Mouse (Mus musculus): ENCODE data around the gene Cep295nl. TPM values are rescaled to one million over a fixed set of nuclear protein-coding genes. Genes with fewer than 3 reads are reported as not detected.
A peak's percentile ranks its signal among the peaks of the same experiment; 100 is the strongest.
"Not testable (repeated sequence)": the region's sequence is repeated elsewhere in the genome, so short reads cannot be mapped to it uniquely, and the experiment has no call there.

The Cep295nl gene
- total RNA-seq, 1 experiment from 2014 or later, result 1.1 TPM

- peak; percentile 54 for DNase-seq
Observed at GRCm38 (mm10) chr11:118318678-118319077, 23.6 kb downstream of the Cep295nl start.

- DNase-seq, result peak; percentile 23
Observed at GRCm38 (mm10) chr11:118317129-118317528, 25.2 kb downstream of the Cep295nl start.

- no peak for DNase-seq
Observed at GRCm38 (mm10) chr11:118316231-118316806, 26.0 kb downstream of the Cep295nl start.

- DNase-seq, result no peak
Observed at GRCm38 (mm10) chr11:118312132-118312723, 30.1 kb downstream of the Cep295nl start.

- not testable (repeated sequence) for DNase-seq
Observed at GRCm38 (mm10) chr11:118307962-118308361, 34.3 kb downstream of the Cep295nl start.

- not testable (repeated sequence) for DNase-seq
Observed at GRCm38 (mm10) chr11:118303959-118304358, 38.3 kb downstream of the Cep295nl start.

- DNase-seq, result no peak
Observed at GRCm38 (mm10) chr11:118298810-118299209, 43.5 kb downstream of the Cep295nl start.

GRCm38 (mm10) chr11:118297967-118298366 lies 44.3 kb downstream of the Cep295nl start:
- no peak for DNase-seq

- no peak for DNase-seq
Observed at GRCm38 (mm10) chr11:118295026-118295425, 47.3 kb downstream of the Cep295nl start.

GRCm38 (mm10) chr11:118292671-118293070 lies 49.6 kb downstream of the Cep295nl start:
- no peak for DNase-seq

GRCm38 (mm10) chr11:118289999-118290889 lies 52.1 kb downstream of the Cep295nl start, which contains the start of gene Usp36:
TSS of gene Usp36 (minus strand) at chr11:118290244.
- peak; percentile 100 for DNase-seq

GRCm38 (mm10) chr11:118289562-118289961 lies 52.7 kb downstream of the Cep295nl start:
- no peak for DNase-seq

- no peak for DNase-seq
Observed at GRCm38 (mm10) chr11:118289037-118289511, 53.2 kb downstream of the Cep295nl start.

- DNase-seq, result no peak
Observed at GRCm38 (mm10) chr11:118287573-118287972, 54.7 kb downstream of the Cep295nl start.

- DNase-seq, result no peak
Observed at GRCm38 (mm10) chr11:118286434-118286833, 55.9 kb downstream of the Cep295nl start.

GRCm38 (mm10) chr11:118285791-118286190 lies 56.5 kb downstream of the Cep295nl start:
- no peak for DNase-seq

Other genes starting within 250 kb of the Cep295nl start
- gene Dnah17, start 211.9 kb downstream of the Cep295nl start, total RNA-seq (2021), result 0.03 TPM in 1 of 2 replicates, not detected in the other
- 28.9 and 42.2 TPM in 2 replicates for gene Cyth1, start 93.9 kb downstream of the Cep295nl start, total RNA-seq (2021)
- 23.1 and 25.0 TPM in 2 replicates for gene Usp36, start 52.3 kb downstream of the Cep295nl start, total RNA-seq (2021)
- 43.1 and 51.3 TPM in 2 replicates for gene Timp2, start 13.2 kb upstream of the Cep295nl start, total RNA-seq (2021)
- 57.9 and 86.6 TPM in 2 replicates for gene Lgals3bp, start 59.6 kb upstream of the Cep295nl start, total RNA-seq (2021)
- 35.1 and 40.1 TPM in 2 replicates for gene Cant1, start 76.6 kb upstream of the Cep295nl start, total RNA-seq (2021)
- 11.8 and 18.8 TPM in 2 replicates for gene C1qtnf1, start 85.7 kb upstream of the Cep295nl start, total RNA-seq (2021)
- gene Engase, start 134.3 kb upstream of the Cep295nl start, total RNA-seq (2021), result 19.0 and 32.0 TPM in 2 replicates

Data from adrenal gland, postnatal 25 days (tissue).